Mouse (Mus musculus) heart, adult 2 months (tissue): Measurements from ENCODE around the gene Gmds.

Source experiments
- CTCF ChIP-seq: fragments of 200-600 bp; IDR thresholded peaks from 2 replicates; pipeline ENCODE4 v1.8.1; 2022; ENCODE audit warnings: antibody characterized with exemption, mild to moderate bottlenecking, moderate library complexity
- EP300 ChIP-seq: fragments of 200-500 bp; IDR thresholded peaks from 2 replicates; pipeline ENCODE4 v1.6.1; 2011; ENCODE audit warnings: low read depth, low read length, control low read depth; ENCODE audit not compliant: insufficient read depth
- POLR2A ChIP-seq: fragments of 200-500 bp; IDR thresholded peaks from 2 replicates; pipeline ENCODE4 v1.6.1; 2011; ENCODE audit warnings: mild to moderate bottlenecking, low read depth, low read length, control low read depth; ENCODE audit not compliant: insufficient read depth

DNA sequence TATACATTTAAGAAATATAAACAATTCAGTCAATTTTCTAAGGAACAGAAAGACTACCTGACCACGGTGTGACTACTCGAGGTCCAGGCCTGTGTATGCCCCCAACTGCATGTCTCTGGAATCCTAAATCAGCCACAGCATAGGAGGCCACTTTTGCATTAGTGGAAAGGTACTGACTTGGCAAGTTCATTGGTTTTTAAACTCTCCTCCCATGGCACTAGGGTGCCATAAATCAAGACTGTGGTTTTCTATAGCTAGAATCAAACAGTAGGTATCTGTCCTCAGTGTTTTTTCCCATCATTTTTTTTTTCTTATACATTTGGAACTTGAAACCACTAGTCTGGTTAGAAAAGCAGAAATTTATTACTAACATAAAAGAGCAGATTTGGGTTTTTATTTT, 68.8 kb downstream of the Gmds start:
- TF ChIP-seq EP300 (no peak), CTCF (no peak), POLR2A (no peak)
